Mouse (Mus musculus): Measurements from ENCODE around the gene Stpg4.

Stpg4 gene

GRCm38 (mm10) chr17:87427511-87427910 lies at the start of gene Stpg4:
TSS of gene Stpg4 (minus strand) at chr17:87427741.
- no peak for DNase-seq

- no peak for DNase-seq
These were observed 47.8 kb upstream of the Stpg4 start for GRCm38 (mm10) chr17:87475356-87475755.

- DNase-seq: no peak
These were observed 46.9 kb upstream of the Stpg4 start for GRCm38 (mm10) chr17:87474501-87474795.

DNA sequence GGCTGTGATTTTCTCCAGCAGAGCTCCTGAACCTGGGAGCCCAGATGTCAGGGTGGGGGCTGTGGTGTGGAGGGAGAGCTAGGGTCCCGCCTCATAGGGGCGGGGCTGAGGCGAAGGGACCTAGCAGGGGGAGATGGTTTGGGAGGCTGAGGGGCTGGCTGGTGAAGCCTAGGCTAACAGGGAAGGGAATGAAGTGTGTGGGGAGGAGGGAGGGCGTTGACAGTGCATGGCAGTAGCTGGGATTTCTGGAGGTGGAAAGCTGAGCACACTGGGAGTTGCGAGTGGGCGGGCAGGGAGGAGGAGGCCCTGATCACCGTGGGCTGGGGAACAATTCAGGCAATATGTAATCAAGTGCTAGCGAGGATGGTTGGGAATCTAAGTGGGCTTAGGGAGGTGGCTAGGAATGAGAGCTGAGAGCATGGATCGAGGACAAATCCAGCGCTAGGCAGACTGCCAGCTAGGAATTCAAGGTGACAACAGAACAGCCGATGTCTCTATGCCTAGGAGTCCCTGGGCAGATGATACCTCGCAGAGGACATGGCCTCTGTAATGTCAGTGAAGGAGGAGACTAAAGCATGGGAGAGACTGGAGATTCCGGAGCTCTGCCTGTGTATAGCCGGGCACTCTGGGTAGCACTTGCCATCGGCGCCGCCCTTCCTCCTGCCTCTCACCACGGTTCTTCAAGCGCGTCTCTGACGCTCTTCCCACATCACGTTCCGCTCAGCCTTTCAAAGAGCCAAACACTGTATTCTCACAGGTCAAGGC lies 46.4 kb upstream of the Stpg4 start:
- DNase-seq: peak; percentile 68

DNA sequence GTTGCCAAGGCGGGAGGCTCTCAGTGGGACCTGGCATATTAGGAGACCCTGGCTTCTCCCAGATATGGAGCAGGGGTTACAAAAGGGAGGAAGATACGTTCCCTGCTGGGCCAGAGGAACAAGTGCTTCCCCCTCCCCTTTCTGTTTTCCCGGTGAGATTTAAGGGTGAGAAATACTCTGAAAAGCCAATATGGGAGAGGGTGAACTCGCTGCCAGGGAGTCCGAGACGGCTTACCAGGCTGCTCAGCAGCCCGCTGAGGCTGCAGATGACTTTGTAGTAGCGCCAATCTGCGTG lies 45.8 kb upstream of the Stpg4 start:
- peak; percentile 64 for DNase-seq

DNA sequence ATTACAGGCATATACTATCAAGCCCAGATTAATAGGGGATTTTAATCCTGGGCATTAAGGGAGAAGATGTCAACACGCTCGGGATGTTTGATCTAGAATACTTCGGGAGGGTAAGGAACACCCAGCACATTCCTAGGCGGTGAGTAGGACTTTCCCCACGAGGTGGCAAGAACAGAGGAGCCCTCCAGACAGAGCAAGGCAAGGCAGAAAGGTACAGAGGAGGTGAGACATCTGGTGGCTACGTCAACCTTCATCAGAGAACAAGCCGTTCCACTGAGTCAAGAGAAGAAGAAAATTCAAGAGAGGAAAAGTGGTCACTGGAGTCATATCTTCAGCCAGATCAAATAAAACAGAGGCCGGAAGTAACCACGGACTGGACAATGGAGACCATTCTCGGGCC lies 45.3 kb upstream of the Stpg4 start:
- DNase-seq: no peak

GRCm38 (mm10) chr17:87471661-87472060 lies 44.1 kb upstream of the Stpg4 start:
- DNase-seq: no peak

GRCm38 (mm10) chr17:87470797-87471196 lies 43.3 kb upstream of the Stpg4 start:
- no peak for DNase-seq

GRCm38 (mm10) chr17:87470282-87470681 lies 42.7 kb upstream of the Stpg4 start:
- no peak for DNase-seq

DNA sequence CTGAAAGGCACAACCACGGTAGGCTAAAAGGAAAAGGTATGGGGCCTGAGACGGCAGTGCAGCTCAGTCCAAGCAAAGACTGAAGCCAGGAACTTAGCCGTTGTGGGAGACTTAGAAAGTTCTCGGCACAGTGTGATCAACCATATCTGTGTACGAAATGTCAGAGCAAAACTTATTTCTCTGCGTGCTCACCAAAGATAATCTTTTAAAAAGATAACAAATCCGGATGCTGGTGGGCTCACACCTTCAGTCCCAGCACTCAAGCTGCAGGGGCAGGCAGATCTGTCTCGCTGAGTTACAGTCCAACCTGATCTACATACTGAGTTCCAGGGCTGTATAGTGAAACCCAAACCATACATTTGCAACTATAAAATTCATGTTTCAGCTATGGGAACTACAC lies 41.9 kb upstream of the Stpg4 start:
- no peak for DNase-seq

- no peak for DNase-seq
These were observed 41.1 kb upstream of the Stpg4 start for GRCm38 (mm10) chr17:87468616-87469015.

GRCm38 (mm10) chr17:87461499-87461896 lies 34.0 kb upstream of the Stpg4 start:
- DNase-seq: no peak

DNA sequence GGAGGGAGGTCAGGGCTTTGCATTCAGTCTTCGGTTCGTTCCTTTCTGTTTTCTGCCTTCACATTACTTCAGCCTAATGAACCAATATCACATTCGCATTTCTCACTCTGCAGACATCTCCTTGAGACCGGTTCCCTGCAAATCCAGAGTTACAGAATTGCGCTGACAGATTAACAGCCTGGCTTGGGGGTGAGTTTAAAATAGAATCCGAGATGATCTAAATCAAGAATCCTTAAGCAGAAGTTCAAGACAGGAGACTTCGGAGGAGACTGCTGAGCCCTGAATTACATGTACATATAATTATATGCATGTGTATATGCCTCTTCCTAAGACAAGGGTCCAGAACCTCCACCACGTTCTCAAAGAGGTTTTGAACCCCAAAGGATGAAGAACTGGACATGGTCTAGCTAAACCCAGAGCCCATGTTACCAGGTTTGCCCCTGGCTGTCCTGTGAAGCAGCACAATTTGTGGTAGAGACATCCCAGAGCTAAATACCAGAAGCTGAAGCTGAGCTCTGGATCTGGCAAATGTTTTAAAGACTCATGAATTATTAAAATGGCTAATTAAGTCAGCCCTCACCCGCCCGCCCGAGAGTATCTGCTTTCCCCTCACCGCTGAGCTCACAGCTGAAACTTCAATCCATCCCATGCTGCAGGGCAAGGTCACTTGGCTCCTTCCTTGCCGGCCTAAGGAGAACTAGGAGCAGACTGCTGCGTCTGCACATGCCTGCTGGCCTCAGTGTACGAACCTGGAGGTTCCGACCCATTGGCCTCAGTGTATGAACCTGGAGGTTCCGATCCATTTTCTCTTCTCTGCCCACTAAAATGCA lies 33.3 kb upstream of the Stpg4 start:
- DNase-seq: no peak

GRCm38 (mm10) chr17:87459750-87460668 lies 32.5 kb upstream of the Stpg4 start:
- DNase-seq: peak; percentile 80

DNA sequence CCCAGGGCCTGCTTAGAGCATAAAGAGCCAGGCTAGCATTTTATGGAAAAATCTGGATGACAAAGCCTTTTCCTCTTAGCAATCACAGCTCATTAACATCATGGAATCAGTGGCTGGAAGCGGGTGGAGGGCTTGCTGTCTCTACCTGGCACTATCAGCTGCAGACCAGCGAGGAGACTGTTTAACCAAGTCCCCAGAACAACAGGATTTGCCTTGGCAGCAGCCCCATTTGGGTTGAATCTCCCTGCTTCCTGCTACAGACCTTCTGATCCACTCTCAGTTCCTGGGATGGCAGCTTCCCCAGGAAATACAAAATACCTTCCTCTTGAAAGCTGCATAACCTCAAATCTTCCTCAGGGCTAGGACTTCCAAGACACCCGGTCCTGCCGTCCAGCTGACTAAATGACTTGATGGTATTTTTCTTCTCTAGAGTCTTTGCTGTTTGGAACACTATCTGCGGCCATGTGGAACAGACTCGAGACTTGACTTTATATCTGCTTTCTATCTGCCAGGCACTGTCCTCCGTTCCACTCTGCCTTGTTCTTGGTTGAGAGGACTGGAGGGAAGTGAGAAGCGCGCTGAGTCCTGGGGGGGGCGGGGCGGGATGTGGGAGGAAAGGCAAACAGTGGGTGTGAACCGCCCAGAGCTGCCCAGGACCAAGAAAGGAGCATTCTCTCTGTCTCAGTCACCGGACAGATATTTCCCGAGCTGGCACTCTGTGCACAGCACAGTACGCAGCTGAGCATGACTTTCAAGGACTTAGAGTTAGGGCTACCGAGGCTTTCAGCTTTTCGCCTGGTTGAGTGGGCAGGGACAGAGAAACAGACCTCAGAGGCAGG lies 31.6 kb upstream of the Stpg4 start:
- DNase-seq: no peak

- DNase-seq: no peak
These were observed 30.4 kb upstream of the Stpg4 start for GRCm38 (mm10) chr17:87457961-87458360.

DNA sequence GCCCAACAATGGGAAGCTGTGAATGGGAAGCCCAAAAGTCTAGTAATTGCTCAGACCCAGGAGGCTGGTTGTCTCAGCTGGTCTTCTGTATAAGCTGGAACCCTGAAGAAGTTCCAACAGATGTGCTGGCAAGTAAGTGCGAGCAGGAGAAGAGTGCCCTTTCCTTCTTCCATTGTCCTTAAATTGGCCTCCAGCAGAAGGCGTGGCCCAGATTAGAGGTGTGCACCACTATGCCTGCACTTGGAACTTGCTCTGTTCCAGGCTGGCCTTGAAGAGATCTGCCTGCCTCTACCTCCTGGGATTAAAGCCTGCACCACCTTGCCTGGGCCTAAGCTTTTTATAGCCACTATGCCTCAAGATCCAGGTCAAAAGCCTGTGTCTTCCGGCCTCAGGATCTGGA lies 26.6 kb upstream of the Stpg4 start:
- no peak for DNase-seq

GRCm38 (mm10) chr17:87453336-87453735 lies 25.8 kb upstream of the Stpg4 start:
- DNase-seq: no peak

- no peak for DNase-seq
These were observed 21.3 kb upstream of the Stpg4 start for GRCm38 (mm10) chr17:87448881-87449280.

GRCm38 (mm10) chr17:87448339-87448738 lies 20.8 kb upstream of the Stpg4 start:
- DNase-seq: no peak

GRCm38 (mm10) chr17:87447612-87448200 lies 20.2 kb upstream of the Stpg4 start:
- no peak for DNase-seq
